Mouse (Mus musculus) midbrain, embryonic 16.5 days (tissue): ENCODE measurements around the gene Plxdc1. TPM values are rescaled to one million over a fixed set of nuclear protein-coding genes. Genes with fewer than 3 reads are reported as not detected.

ENCODE experiments used
- ATAC-seq: fragments of 200-750 bp; cut with Nextera tagmentation; 2 replicates; pipeline ENCODE4 v1.8.0; 2017; ENCODE audit warnings: moderate TSS enrichment
- H3K27ac ChIP-seq: fragments of 300-500 bp; sonication (generic); 2 replicates; pipeline ENCODE4 v1.5.1; 2014; ENCODE audit warnings: mild to moderate bottlenecking, low read length, mixed read lengths
- H3K27me3 ChIP-seq: fragments of 300-500 bp; sonication (generic); 2 replicates; pipeline ENCODE4 v1.6.1; 2014; ENCODE audit warnings: low read depth, low read length, mixed read lengths; ENCODE audit not compliant: control insufficient read depth, insufficient read depth
- H3K36me3 ChIP-seq: fragments of 300-500 bp; sonication (generic); 2 replicates; pipeline ENCODE4 v1.6.1; 2014; ENCODE audit warnings: mild to moderate bottlenecking, low read length, moderate library complexity, mixed read lengths; ENCODE audit not compliant: control insufficient read depth, insufficient read depth
- H3K4me1 ChIP-seq: fragments of 300-500 bp; sonication (generic); 2 replicates; pipeline ENCODE4 v1.6.1; 2014; ENCODE audit warnings: mild to moderate bottlenecking, low read length, mixed read lengths; ENCODE audit not compliant: control insufficient read depth, insufficient read depth
- H3K4me2 ChIP-seq: fragments of 300-500 bp; sonication (generic); 2 replicates; pipeline ENCODE4 v1.6.1; 2014; ENCODE audit warnings: mild to moderate bottlenecking, low read length, mixed read lengths
- H3K4me3 ChIP-seq: fragments of 300-500 bp; sonication (generic); 2 replicates; pipeline ENCODE4 v1.5.1; 2014; ENCODE audit warnings: low read depth, mild to moderate bottlenecking, low read length, moderate library complexity, mixed read lengths
- H3K9ac ChIP-seq: fragments of 300-500 bp; sonication (generic); 2 replicates; pipeline ENCODE4 v1.6.1; 2014; ENCODE audit warnings: low read depth, low read length, mixed read lengths
- H3K9me3 ChIP-seq: fragments of 300-500 bp; sonication (generic); replicated peaks from 2 replicates; pipeline ENCODE4 v1.6.1; 2014; ENCODE audit warnings: mild to moderate bottlenecking, low read length, mixed read lengths; ENCODE audit not compliant: control insufficient read depth, poor library complexity, severe bottlenecking
- WGBS: fragments of 180-500 bp; shearing (Covaris S2); extraction: QIAGEN DNeasy Blood & Tissue Kit; methylation state at CpG from one replicate; pipeline ENCODE4 v1.1.7; 2014; 5-methylcytosine and 5-hydroxymethylcytosine counted together
- polyA plus RNA-seq: library from polyadenylated mRNA; unstranded; fragments of >200 nt; fragmentation: Nextera tagmentation; extraction: Ambion mirVana; gene quantifications from 2 replicates; pipeline ENCODE4 v1.2.1, GENCODE M21; 2015

The Plxdc1 gene
- polyA plus RNA-seq, 1 experiment from 2014 or later = 3.1 TPM

- Histone ChIP-seq H3K4me3 (no peak overlapping the region), H3K27ac (no peak overlapping the region), H3K9me3 (no peaks in the 10 kb centered on the region), H3K27me3 (no peaks in the 10 kb centered on the region; the same call in 1 of the 2 replicates), H3K4me1 (peaks cover 10% of the 10 kb centered on the region; the same call in 1 of the 2 replicates), H3K36me3 (peaks cover 7% of the 10 kb centered on the region; the same call in 1 of the 2 replicates), H3K4me2 (no peak overlapping the region), H3K9ac (no peak overlapping the region)
- 68% methylated on average over 7 of the region's 7 CpGs for WGBS
- ATAC-seq = no peak
These were observed 12.8 kb upstream of the Plxdc1 start for GRCm38 (mm10) chr11:97998898-97999608.

DNA sequence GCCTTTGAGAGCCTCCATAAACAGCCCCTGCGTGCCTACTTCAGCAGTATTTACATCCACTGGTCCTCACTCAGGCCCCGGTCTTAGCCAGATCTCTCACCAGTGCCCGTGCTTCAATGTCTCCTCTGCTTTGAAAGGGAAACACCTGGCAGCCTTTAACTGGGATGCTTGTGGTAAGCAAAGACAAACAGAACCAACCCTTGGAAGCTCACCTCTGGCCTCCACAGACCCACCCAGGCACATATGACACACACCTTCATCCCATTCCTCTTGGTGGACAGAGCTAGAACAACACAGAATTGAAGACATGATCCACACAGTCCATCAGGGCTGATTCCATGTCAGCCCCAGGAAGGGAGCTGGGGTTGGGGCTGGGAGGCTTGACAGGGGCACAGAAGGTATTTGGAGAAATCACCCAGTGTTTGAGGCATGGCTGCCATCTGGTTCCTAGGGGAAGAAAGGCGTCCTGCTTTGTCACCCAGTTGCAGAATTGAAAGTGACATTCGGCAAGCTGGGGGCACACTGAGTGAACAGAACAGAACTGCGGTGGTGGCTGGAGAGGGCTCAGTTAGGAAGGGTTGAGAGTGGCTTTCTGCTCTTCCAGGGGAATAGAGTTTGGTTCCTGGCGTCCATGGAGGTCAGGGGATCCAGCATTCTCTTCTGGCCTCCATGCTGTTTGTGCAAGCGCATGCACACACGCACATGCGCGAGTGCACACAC is 12.0 kb upstream of the Plxdc1 start:
- 88% methylated on average over 11 of the region's 11 CpGs for WGBS

DNA sequence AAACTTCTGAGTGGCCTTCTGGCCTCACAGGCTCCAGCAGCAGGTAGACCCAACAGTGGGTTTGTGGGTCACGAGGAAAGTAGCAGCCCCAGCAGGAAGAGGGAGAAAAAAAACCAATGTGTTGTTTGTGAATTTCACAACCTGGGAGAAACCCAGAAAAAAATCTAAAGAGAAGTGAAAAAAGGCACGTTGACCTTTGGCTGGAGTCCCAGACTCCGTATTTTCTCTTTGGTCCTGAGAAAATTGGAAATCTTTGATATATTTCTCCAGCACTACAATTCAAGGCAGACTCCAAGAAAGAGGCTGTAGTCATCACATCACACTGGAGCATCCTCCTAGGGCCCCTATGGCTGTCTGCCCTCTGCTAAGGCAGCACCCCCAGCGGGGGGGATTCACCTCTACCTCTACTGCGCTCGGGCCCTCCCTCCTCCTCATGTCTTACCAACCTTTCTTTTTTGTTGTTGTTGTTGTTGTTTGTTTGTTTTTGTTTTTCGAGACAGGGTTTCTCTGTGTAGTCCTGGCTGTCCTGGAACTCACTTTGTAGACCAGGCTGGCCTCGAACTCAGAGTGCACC is 11.2 kb upstream of the Plxdc1 start:
- H3K36me3 ChIP-seq = no peaks in the 10 kb centered on the region
- H3K9ac ChIP-seq = no peak overlapping the region
- H3K27me3 ChIP-seq = no peaks in the 10 kb centered on the region; the same call in 1 of the 2 replicates
- WGBS = 77% methylated on average over 8 of the region's 8 CpGs
- H3K4me2 ChIP-seq = no peak overlapping the region
- peaks cover 10% of the 10 kb centered on the region; the same call in 1 of the 2 replicates for H3K4me1 ChIP-seq
- H3K4me3 ChIP-seq = no peak overlapping the region
- no peaks in the 10 kb centered on the region for H3K9me3 ChIP-seq
- no peak for ATAC-seq
- no peak overlapping the region for H3K27ac ChIP-seq

More for the DNA sequence above, 12.0 kb upstream of the Plxdc1 start:
- H3K4me1 ChIP-seq = peaks cover 10% of the 10 kb centered on the region; the same call in 1 of the 2 replicates
- no peak overlapping the region for H3K4me2 ChIP-seq
- ATAC-seq = no peak
- H3K36me3 ChIP-seq = peaks cover 4% of the 10 kb centered on the region; the same call in 1 of the 2 replicates
- H3K9ac ChIP-seq = no peak overlapping the region
- H3K27ac ChIP-seq = no peak overlapping the region
- H3K4me3 ChIP-seq = no peak overlapping the region
- no peaks in the 10 kb centered on the region; the same call in 1 of the 2 replicates for H3K27me3 ChIP-seq
- H3K9me3 ChIP-seq = no peaks in the 10 kb centered on the region

- H3K36me3 ChIP-seq = no peaks in the 10 kb centered on the region
- no peak overlapping the region for H3K4me2 ChIP-seq
- peaks cover 10% of the 10 kb centered on the region; the same call in 1 of the 2 replicates for H3K4me1 ChIP-seq
- H3K9me3 ChIP-seq = no peaks in the 10 kb centered on the region
- WGBS = 76% methylated on average over 1 of the region's 1 CpGs
- no peak overlapping the region for H3K9ac ChIP-seq
- no peak for ATAC-seq
- no peak overlapping the region for H3K27ac ChIP-seq
- H3K4me3 ChIP-seq = no peak overlapping the region
- H3K27me3 ChIP-seq = no peaks in the 10 kb centered on the region; the same call in 1 of the 2 replicates
These were observed 10.4 kb upstream of the Plxdc1 start for GRCm38 (mm10) chr11:97996691-97997090.

GRCm38 (mm10) chr11:97995564-97996288 is 9.5 kb upstream of the Plxdc1 start, which contains the start of gene Arl5c:
Arl5c (minus strand) TSS chr11:97996181.
- no peaks in the 10 kb centered on the region; the same call in 1 of the 2 replicates for H3K27me3 ChIP-seq
- 2% methylated on average over 24 of the region's 26 CpGs for WGBS
- H3K4me2 ChIP-seq = peak within 1 kb of the TSS; percentile 84
- H3K36me3 ChIP-seq = no peaks in the 10 kb centered on the region
- peak; percentile 43; the same call in 1 of the 2 replicates for ATAC-seq
- H3K27ac ChIP-seq = 0 out of 2 replicates have a peak within 1 kb of the TSS, but pooled peaks have one; percentile 33
- peaks cover 10% of the 10 kb centered on the region; the same call in 1 of the 2 replicates for H3K4me1 ChIP-seq
- no peaks in the 10 kb centered on the region for H3K9me3 ChIP-seq
- H3K4me3 ChIP-seq = peak within 1 kb of the TSS; percentile 40
- peak within 1 kb of the TSS; percentile 22 for H3K9ac ChIP-seq

GRCm38 (mm10) chr11:97994539-97995100 is 8.4 kb upstream of the Plxdc1 start:
- Histone ChIP-seq H3K4me1 (peaks cover 16% of the 10 kb centered on the region), H3K4me2 (peak overlapping the region; percentile 84), H3K9ac (peak overlapping the region; percentile 22; the same call in 1 of the 2 replicates), H3K9me3 (no peaks in the 10 kb centered on the region), H3K4me3 (peak overlapping the region; percentile 40), H3K36me3 (no peaks in the 10 kb centered on the region), H3K27me3 (no peaks in the 10 kb centered on the region; the same call in 1 of the 2 replicates), H3K27ac (no peak overlapping the region)
- 0 out of 2 replicates have a peak, but pooled peaks have one; percentile 26 for ATAC-seq
- 6% methylated on average over 13 of the region's 13 CpGs for WGBS

GRCm38 (mm10) chr11:97988530-97989096 is 2.4 kb upstream of the Plxdc1 start:
- peaks cover 10% of the 10 kb centered on the region for H3K27me3 ChIP-seq
- peak overlapping the region; percentile 91 for H3K27ac ChIP-seq
- H3K4me2 ChIP-seq = peak overlapping the region; percentile 58
- H3K4me3 ChIP-seq = peak overlapping the region; percentile 81
- no peaks in the 10 kb centered on the region for H3K9me3 ChIP-seq
- H3K36me3 ChIP-seq = no peaks in the 10 kb centered on the region
- H3K9ac ChIP-seq = peak overlapping the region; percentile 75
- H3K4me1 ChIP-seq = peaks cover 18% of the 10 kb centered on the region
- peak; percentile 86 for ATAC-seq
- under 1% methylated on average over 26 of the region's 26 CpGs for WGBS
